Mouse (Mus musculus): ENCODE data around the gene Nynrin.

- TF ChIP-seq ZC3H11A (IDR thresholded peaks at IDR 0.05; ENCODE audit: borderline replicate concordance, low read depth, low read length) (no peak), CHD2 (IDR thresholded peaks at IDR 0.05; ENCODE audit: low read depth, low read length) (no peak), ZNF384 (IDR thresholded peaks at IDR 0.05; ENCODE audit: low read depth, low read length) (no peak)
Measured at GRCm38 (mm10) chr14:55862970-55863369, 9.2 kb downstream of the Nynrin start.

Data from ES-E14 (cell line).